Mouse (Mus musculus) left cerebral cortex, postnatal 4 days (tissue): ENCODE data around the gene Msh4. TPM values are rescaled to one million over a fixed set of nuclear protein-coding genes. Genes with fewer than 3 reads are reported as not detected.
A peak's percentile ranks its signal among the peaks of the same experiment; 100 is the strongest.

ENCODE experiments used
- DNase-seq: peaks from one replicate; pipeline ENCODE4 v3.0.0-alpha.2; 2022
- intact Hi-C: fragments of 180-260 bp; cut with DNase I; formaldehyde crosslinking; loops from one replicate; pipeline ENCODE4 v1.15.1; 2025
- total RNA-seq, 2 experiments: library from RNA; stranded (reverse); gene quantifications; 2 replicates each; pipeline ENCODE4 v1.2.3; 2021

Msh4 gene
- total RNA-seq: under 1 TPM; 0.64 to 0.97 TPM

DNA sequence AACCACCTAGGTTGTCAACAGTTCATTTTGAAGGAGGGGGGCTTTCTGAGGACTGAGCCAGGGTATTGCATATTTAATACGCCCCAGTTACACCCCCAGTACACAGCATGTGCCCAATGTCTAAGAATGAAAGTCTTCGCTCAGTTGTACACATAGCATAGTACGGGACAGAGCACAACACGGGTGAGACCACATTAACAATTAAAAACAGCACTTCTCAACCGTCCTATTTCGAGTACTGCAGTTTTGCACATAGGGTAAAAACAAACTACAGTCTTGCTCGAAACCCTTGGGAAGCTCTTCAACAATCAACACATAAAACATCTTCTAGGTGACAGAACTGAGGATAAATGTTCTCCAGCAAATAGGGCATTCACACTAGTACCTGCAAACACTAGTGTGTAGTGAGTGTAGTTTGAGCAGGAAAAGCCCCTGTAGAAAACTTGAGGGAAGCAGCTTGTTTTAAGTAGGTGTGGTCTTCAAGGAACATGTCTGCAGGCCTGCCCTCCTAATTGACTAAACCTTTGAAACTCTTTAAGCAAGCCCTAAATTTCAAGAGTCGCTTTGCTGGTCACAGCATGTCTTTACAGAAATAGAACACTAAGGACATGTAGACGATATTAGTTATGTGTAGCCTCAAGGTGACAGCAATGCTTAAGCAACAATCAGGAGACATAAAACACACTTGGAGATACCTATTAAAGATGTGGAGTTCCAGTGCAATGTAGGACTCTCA, at the start of gene Msh4:
Gene Msh4 (minus strand): TSS at position 3 of the 736 bp plus-strand sequence.
- intact Hi-C loops: no loop called here

DNA sequence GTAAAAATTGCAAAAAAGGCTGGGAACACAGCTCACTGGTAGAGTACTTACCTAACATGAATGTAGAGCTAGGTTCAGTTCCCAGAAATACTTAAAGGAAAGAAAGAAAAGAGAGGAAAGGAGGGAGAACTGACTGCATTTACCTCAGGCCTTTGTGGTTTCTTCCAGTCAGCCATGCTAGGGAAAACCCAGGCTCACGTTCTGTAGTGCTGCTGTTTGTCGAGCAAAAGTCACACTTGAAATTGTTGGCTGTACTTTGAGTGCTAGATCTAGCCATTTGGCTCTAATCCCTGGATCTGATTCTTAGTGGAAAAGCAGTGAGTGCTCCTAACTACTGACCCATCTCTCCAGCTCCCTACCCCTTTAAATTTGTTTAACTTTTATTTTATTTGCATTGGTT, 42.2 kb upstream of the Msh4 start:
- DNase-seq: no peak
- intact Hi-C loops: no loop called here

More for the DNA sequence above, at the start of gene Msh4:
- DNase-seq: no peak

GRCm38 (mm10) chr3:153947271-153947670, 41.3 kb upstream of the Msh4 start:
- intact Hi-C loops: no loop called here
- DNase-seq: no peak

GRCm38 (mm10) chr3:153944335-153944990, 38.5 kb upstream of the Msh4 start, which contains the start of gene Acadm:
Acadm (minus strand) TSS chr3:153944632.
- DNase-seq: peak; percentile 98
- intact Hi-C loops: no loop called here

DNA sequence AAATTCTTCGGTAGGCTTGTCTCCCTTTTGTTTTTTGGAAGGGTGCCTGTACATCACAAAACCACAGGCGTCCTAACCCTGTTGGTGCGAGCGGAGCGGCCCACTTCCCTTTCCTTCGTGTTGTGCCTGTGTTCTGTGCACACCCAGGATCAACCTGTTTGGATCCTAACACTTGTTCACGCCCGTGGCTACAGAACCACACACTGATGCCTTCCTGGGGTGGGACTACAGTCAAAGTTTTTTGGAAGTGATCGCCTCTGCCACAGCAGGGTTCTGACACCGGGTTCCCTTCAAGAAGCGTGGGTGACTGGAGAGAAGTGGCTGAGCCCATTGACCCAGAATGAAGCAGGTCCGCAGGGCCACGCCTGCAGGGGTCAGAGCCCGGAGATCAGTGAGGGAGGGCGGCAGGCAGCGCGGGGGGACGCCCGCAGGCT, 38.0 kb upstream of the Msh4 start:
- intact Hi-C loops: no loop called here
- no peak for DNase-seq

DNA sequence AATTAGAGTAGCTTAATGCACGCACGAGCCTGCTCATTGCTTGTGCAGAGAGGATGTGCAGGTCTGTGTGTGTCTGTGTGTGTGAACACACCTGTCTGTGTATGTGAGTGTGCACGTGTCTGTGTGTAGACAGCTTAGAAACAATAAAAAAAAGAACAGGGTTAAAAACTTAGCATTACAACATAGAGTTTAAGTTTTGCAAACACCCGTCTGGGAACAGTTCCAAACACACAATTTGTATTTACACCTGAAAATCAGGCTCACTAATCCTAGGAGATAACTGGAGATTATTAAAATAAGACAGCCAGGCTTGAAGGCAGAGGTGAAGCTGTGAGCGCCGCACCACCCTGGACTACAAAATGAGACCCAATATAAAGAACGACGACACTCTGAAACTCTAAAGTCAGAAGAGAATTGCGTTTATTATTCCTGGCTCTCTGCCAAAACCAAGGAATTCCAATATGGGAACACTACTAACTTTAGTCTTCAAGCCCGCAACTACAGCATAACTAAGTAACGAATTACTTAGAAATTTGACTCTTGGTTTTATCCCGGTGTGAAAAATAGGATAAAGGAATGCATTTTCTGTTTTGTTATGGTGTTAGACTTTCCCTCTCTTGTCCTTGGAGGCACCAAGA, 37.2 kb upstream of the Msh4 start:
- intact Hi-C loops: no loop called here
- no peak for DNase-seq

GRCm38 (mm10) chr3:153941613-153942012, 35.7 kb upstream of the Msh4 start:
- no peak for DNase-seq
- intact Hi-C loops: no loop called here

DNA sequence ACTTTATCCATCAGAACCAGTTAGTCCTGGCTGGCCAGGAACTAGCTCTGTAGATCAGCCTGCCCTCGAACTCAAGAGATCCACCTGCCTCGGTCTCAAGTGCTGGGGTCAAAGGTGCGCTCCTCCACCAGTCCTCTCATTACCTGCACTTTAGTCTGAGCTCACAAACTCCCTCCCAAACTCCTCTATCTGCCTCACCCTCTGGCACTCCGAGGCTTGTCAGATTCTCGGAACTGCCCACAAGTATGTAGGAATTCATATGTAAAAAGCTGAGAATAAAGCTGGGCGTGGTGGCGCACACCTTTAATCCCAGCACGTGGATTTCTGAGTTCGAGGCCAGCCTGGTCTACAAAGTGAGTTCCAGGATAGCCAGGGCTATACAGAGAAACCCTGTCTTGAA, 34.5 kb upstream of the Msh4 start:
- no peak for DNase-seq
- intact Hi-C loops: no loop called here

DNA sequence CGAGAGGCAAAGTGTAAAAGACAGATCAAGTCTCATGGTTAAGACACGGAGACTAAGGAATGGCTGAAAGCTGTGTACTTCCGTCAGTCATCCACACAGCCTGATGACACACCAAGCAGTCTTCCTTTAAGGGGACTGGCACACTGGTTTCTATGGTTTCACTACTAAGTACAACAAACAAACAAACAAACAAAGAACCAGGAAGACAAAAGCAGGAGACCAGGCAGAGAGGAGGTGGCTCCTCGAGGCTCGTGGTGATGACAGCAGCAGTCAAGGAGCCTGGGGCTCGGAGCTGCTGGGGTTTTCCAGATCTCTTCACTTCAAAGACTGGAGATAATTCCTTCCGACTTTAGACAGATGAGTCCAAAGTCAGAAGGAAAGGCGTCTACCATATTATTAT, 34.1 kb upstream of the Msh4 start:
- intact Hi-C loops: no loop called here
- DNase-seq: no peak

DNA sequence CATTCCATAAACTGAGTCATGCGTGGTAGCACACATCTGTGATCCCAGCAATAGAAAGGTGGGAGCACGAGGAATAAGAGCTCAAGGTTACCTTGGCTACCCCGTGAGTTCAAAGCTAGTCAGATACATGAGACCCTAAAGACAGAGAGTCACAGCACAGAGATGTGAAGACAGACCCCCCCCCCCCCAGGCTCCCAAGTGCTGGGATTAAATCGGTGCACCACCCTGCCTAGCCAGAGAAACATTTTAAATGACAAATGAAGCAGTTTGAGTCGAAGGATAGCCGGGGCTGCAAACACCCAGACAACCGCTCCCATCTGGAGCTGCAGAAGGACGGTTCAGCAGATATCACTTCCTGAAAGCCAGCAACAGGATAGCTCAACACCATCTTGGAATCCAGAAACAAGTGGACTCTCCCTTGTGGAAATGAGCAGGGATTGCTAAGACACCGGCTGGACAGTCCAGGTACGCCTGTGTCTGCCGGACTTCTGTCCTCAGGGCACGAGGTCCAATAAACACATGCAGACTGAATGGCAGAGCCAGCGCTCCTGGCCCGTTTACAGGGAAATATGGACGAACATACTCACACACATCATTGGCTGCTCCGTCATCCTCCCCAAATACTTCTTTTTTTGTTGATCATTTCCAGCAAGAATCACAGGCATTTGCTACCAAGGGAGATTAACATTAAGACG, 31.3 kb upstream of the Msh4 start:
- intact Hi-C loops: no loop called here
- no peak for DNase-seq

DNA sequence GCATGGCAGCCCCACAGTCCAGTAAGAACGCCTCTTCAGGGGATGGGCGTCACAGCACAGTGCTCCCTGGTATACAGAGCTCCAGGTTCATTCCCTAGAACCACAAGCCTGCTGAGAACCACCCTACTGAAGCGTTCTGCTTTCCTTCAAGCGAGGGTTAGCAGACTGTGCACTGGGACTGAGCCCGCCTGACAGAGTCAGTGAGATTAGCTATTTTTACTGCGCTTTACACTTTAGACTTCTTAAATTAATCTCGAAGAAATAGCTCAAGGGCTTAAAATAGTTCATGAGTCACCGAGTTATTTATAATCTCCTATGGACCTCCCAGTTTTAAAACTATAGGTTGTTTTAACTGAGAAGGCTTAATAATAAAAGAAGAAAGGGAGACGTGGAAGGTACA, 29.9 kb upstream of the Msh4 start:
- no peak for DNase-seq
- intact Hi-C loops: no loop called here

GRCm38 (mm10) chr3:153932461-153932860, 26.5 kb upstream of the Msh4 start:
- intact Hi-C loops: no loop called here
- DNase-seq: no peak

GRCm38 (mm10) chr3:153929526-153929925, 23.6 kb upstream of the Msh4 start:
- no peak for DNase-seq
- intact Hi-C loops: no loop called here

DNA sequence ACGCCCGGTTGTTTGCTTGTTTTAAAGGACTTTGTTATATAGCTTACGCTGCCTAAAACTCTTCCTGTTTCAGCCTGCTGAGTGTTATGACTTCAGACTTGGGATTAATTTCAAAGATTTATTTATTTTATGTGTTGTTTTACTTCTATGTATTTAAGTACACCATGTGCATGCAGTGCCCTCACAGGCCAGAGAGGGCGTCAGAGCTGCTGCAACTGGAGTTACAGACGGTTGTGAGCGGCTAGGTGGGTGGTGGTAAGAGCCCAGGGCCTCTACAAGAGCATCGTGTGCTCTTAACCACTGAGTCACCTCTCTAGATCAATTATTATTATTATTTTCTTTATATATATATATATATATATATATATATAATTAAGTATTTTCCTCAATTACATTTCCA, 20.4 kb upstream of the Msh4 start:
- DNase-seq: no peak
- intact Hi-C loops: no loop called here

- intact Hi-C loops: no loop called here
- DNase-seq: no peak
These were observed 15.4 kb upstream of the Msh4 start for GRCm38 (mm10) chr3:153921147-153921910.

DNA sequence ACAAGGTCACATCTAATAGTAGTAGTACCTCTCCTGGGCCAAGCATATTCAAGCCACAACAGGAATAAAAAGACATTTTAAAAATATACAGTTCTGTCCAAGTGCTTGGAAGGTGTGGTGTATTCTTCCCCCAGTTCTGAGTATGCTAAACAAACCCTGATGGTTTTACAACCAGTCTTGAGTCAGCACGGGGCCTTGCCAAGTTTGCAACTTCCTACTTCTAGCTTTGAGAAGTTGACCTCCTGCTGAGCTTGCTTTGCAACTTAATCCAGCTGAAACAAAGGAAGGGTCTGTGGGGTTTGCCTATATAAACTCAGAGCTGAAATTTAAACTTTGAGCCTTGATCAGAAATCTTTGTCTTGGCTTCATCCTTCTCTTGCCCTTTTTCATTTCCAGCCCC, 11.3 kb upstream of the Msh4 start:
- intact Hi-C loops: no loop called here
- no peak for DNase-seq

- intact Hi-C loops: no loop called here
- no peak for DNase-seq
These were observed 7.7 kb upstream of the Msh4 start for GRCm38 (mm10) chr3:153913510-153914243.

- intact Hi-C loops: no loop called here
- DNase-seq: peak; percentile 95
These were observed 6.9 kb upstream of the Msh4 start, which contains the start of gene Rabggtb for GRCm38 (mm10) chr3:153912546-153913509. Rabggtb (minus strand) TSS chr3:153913009.
